In genomic region chr10:6465824-6466223, GRCm38 (mm10) we compare ENCODE assay signal across 19 mouse cellular contexts.
DNase-seq lines count a peak whose midpoint lies in the region; ATAC-seq and TF ChIP-seq lines count a peak whose summit lies in the region.
"Had no signal": no experiment of that assay in that cellular context is flagged by ENCODE, and none has a peak within 500 bp of the region (broad histone marks: within the 10 kb centered on the region; RNA-seq: fewer than 3 reads in every experiment).

No protein-coding gene starts in this region.

- H3K27me3 ChIP-seq in forebrain, embryonic 13.5 days, result no peaks in the 10 kb centered on the region
- H3K27me3 ChIP-seq in forebrain, embryonic 16.5 days (replicated peaks; ENCODE audit: control insufficient read depth, insufficient read depth, low read length), result no peaks in the 10 kb centered on the region
- H3K27me3 ChIP-seq in hindbrain, embryonic 10.5 days (ENCODE audit: insufficient read depth, poor library complexity, severe bottlenecking), result no peaks in the 10 kb centered on the region
- H3K27me3 ChIP-seq: Patski had no signal

- H3K4me1 ChIP-seq in forebrain, embryonic 13.5 days, result no peaks in the 10 kb centered on the region
- no peaks in the 10 kb centered on the region for H3K4me1 ChIP-seq in forebrain, embryonic 16.5 days (replicated peaks; ENCODE audit: control insufficient read depth, insufficient read depth, low read length)
- no peaks in the 10 kb centered on the region for H3K4me1 ChIP-seq in ES-E14 (ENCODE audit: control insufficient read depth in 2 of 2, insufficient read depth in 2 of 2, low read length in 2 of 2, poor library complexity in 1 of 2)
- H3K4me1 ChIP-seq in hindbrain, embryonic 10.5 days (replicated peaks), result peaks cover 8% of the 10 kb centered on the region; the same call in 1 of the 2 replicates
- H3K4me1 ChIP-seq: limb, embryonic 10.5 days had no signal

- DNase-seq in ES-E14 (ENCODE audit: low read depth, low spot score), result no peak
- peak; percentile 6 for DNase-seq in hindbrain, embryonic 10.5 days (ENCODE audit: low spot score)
- DNase-seq in mesoderm, embryonic 11.5 days (ENCODE audit: low read depth, low spot score), result peak; percentile 6
- no peak for DNase-seq in adipocyte (ENCODE audit: low spot score)
- no peak for DNase-seq in frontal cortex, postnatal 25 days (ENCODE audit: low spot score in 2 of 2)
- DNase-seq in kidney, adult 18-20 months, result no peak
- DNase-seq: cerebellum, postnatal 25 days; gastrocnemius, adult 2 months; kidney, adult 11 months; kidney, postnatal 10 days; lung, embryonic 14.5 days; lung, postnatal 4 days; thymus, postnatal 25 days had no signal

- H3K9ac ChIP-seq in forebrain, embryonic 13.5 days, result no peak overlapping the region
- H3K9ac ChIP-seq in forebrain, embryonic 16.5 days (replicated peaks; ENCODE audit: low read depth, low read length), result no peak overlapping the region
- H3K9ac ChIP-seq in ES-E14 (ENCODE audit: insufficient read depth, low read depth, low read length, poor library complexity, severe bottlenecking), result no peak overlapping the region
- H3K9ac ChIP-seq: lung, embryonic 14.5 days had no signal

- H3K4me2 ChIP-seq in forebrain, embryonic 13.5 days, result no peak overlapping the region
- no peak overlapping the region for H3K4me2 ChIP-seq in forebrain, embryonic 16.5 days (ENCODE audit: low read length)
- H3K4me2 ChIP-seq: liver, embryonic 11.5 days; lung, embryonic 14.5 days had no signal

- H3K36me3 ChIP-seq in forebrain, embryonic 13.5 days (ENCODE audit: poor library complexity, severe bottlenecking), result no peaks in the 10 kb centered on the region
- H3K36me3 ChIP-seq in forebrain, embryonic 16.5 days (ENCODE audit: control insufficient read depth, insufficient read depth), result no peaks in the 10 kb centered on the region
- H3K36me3 ChIP-seq in ES-E14 (ENCODE audit: control insufficient read depth, insufficient read depth, low read length, poor library complexity, severe bottlenecking), result no peaks in the 10 kb centered on the region
- H3K36me3 ChIP-seq in hindbrain, embryonic 10.5 days, result no peaks in the 10 kb centered on the region
- H3K36me3 ChIP-seq: limb, embryonic 10.5 days had no signal

- in situ Hi-C loops in ES-E14 (cut with MboI; ENCODE audit: low sequenced_read_pairs in 2 of 2, unreplicated experiment in 2 of 2), result no loop called here

- 59% methylated on average over 3 of the region's 3 CpGs for WGBS in forebrain, embryonic 13.5 days
- WGBS in forebrain, embryonic 16.5 days, result 50% methylated on average over 3 of the region's 3 CpGs
- 60% methylated on average over 3 of the region's 3 CpGs for WGBS in hindbrain, embryonic 10.5 days

- H3K27ac ChIP-seq in forebrain, embryonic 13.5 days, result no peak overlapping the region
- H3K27ac ChIP-seq in forebrain, embryonic 16.5 days (ENCODE audit: low read length), result no peak overlapping the region
- no peak overlapping the region for H3K27ac ChIP-seq in ES-E14 (ENCODE audit: insufficient read depth, low read depth, low read length, poor library complexity, severe bottlenecking)
- H3K27ac ChIP-seq in hindbrain, embryonic 10.5 days, result no peak overlapping the region
- H3K27ac ChIP-seq: gastrocnemius, adult 2 months; limb, embryonic 10.5 days; stomach, postnatal 0 days had no signal

- H3K4me3 ChIP-seq in forebrain, embryonic 13.5 days, result no peak overlapping the region
- no peak overlapping the region for H3K4me3 ChIP-seq in forebrain, embryonic 16.5 days (replicated peaks; ENCODE audit: low read length)
- no peak overlapping the region for H3K4me3 ChIP-seq in ES-E14 (ENCODE audit: insufficient read depth in 1 of 2, low read depth in 1 of 2, low read length in 2 of 2, poor library complexity in 1 of 2, severe bottlenecking in 1 of 2)
- H3K4me3 ChIP-seq in hindbrain, embryonic 10.5 days, result no peak overlapping the region
- H3K4me3 ChIP-seq: gastrocnemius, adult 2 months; limb, embryonic 10.5 days had no signal

- peak; percentile 50; the same call in 1 of the 2 replicates for ATAC-seq in forebrain, embryonic 13.5 days
- no peak for ATAC-seq in forebrain, embryonic 16.5 days
- ATAC-seq: Patski had no signal

- H3K9me3 ChIP-seq in forebrain, embryonic 13.5 days (replicated peaks), result no peaks in the 10 kb centered on the region
- H3K9me3 ChIP-seq in forebrain, embryonic 16.5 days (ENCODE audit: control insufficient read depth, low read length), result no peaks in the 10 kb centered on the region
- no peaks in the 10 kb centered on the region for H3K9me3 ChIP-seq in ES-E14 (ENCODE audit: control insufficient read depth, insufficient read depth, low read depth, low read length)
- no peaks in the 10 kb centered on the region for H3K9me3 ChIP-seq in hindbrain, embryonic 10.5 days
- H3K9me3 ChIP-seq: limb, embryonic 10.5 days had no signal

TF ChIP-seq in ES-E14, 5 proteins besides CTCF, POLR2A, EP300 and RAD21:
- no peak for TF ChIP-seq HCFC1 (IDR thresholded peaks at IDR 0.05; ENCODE audit: borderline replicate concordance, insufficient read depth, low read length)
- peak; percentile 23; the same call in 1 of the 2 replicates for TF ChIP-seq ZNF384 (IDR thresholded peaks at IDR 0.05; ENCODE audit: low read depth, low read length)
- no peak for TF ChIP-seq ZC3H11A (IDR thresholded peaks at IDR 0.05; ENCODE audit: borderline replicate concordance, low read depth, low read length)

Comparison
In these comparisons a context has a peak if more than half of its experiments do, and no peak if none do; other contexts are left out.
1. DNase-seq: peak in hindbrain, embryonic 10.5 days (single experiment) and mesoderm, embryonic 11.5 days (single experiment); none in ES-E14 (single experiment), adipocyte (single experiment), frontal cortex, postnatal 25 days (0 of 2) and kidney, adult 18-20 months (single experiment).